Mouse (Mus musculus): ENCODE data around the gene P2rx6. TPM values are rescaled to one million over a fixed set of nuclear protein-coding genes. Genes with fewer than 3 reads are reported as not detected.
A peak's percentile ranks its signal among the peaks of the same experiment; 100 is the strongest.
"Not testable (repeated sequence)": the region's sequence is repeated elsewhere in the genome, so short reads cannot be mapped to it uniquely, and the experiment has no call there.

The P2rx6 gene
- polyA plus RNA-seq, 1 experiment from 2014 or later = 2.2 TPM

- 63% methylated on average over 3 of the region's 3 CpGs for WGBS
- H3K4me1 ChIP-seq = peaks cover 20% of the 10 kb centered on the region
Measured at GRCm38 (mm10) chr16:17564771-17565170, 3.1 kb downstream of the P2rx6 start.

GRCm38 (mm10) chr16:17566186-17566585, 4.5 kb downstream of the P2rx6 start:
- Histone ChIP-seq H3K4me1 (peaks cover 9% of the 10 kb centered on the region), H3K4me2 (replicated peaks) (no peak overlapping the region), H3K27ac (no peak overlapping the region), H3K27me3 (peaks cover 12% of the 10 kb centered on the region), H3K36me3 (no peaks in the 10 kb centered on the region), H3K4me3 (no peak overlapping the region), H3K9me3 (replicated peaks) (no peaks in the 10 kb centered on the region), H3K9ac (0 out of 2 replicates have a peak overlapping the region, but pooled peaks have one; percentile 2)
- ATAC-seq (ENCODE audit: low FRiP score) = no peak
- 33% methylated on average over 4 of the region's 4 CpGs for WGBS

More at GRCm38 (mm10) chr16:17564771-17565170, 3.1 kb downstream of the P2rx6 start:
- no peaks in the 10 kb centered on the region for H3K9me3 ChIP-seq (replicated peaks)
- ATAC-seq (ENCODE audit: low FRiP score) = no peak
- no peak overlapping the region for H3K4me2 ChIP-seq (replicated peaks)
- no peak overlapping the region for H3K9ac ChIP-seq
- H3K27me3 ChIP-seq = peaks cover 23% of the 10 kb centered on the region
- no peaks in the 10 kb centered on the region for H3K36me3 ChIP-seq
- H3K4me3 ChIP-seq = no peak overlapping the region
- H3K27ac ChIP-seq = no peak overlapping the region

- H3K4me2 ChIP-seq (replicated peaks) = peak overlapping the region; percentile 76
- H3K4me1 ChIP-seq = peaks cover 12% of the 10 kb centered on the region
- ATAC-seq (ENCODE audit: low FRiP score) = peak; percentile 68
- no peaks in the 10 kb centered on the region for H3K9me3 ChIP-seq (replicated peaks)
- H3K27me3 ChIP-seq = peaks cover 43% of the 10 kb centered on the region
- WGBS = 13% methylated on average over 45 of the region's 45 CpGs
- H3K36me3 ChIP-seq = no peaks in the 10 kb centered on the region
- no peak overlapping the region for H3K27ac ChIP-seq
- H3K4me3 ChIP-seq = peak overlapping the region; percentile 50
- peak overlapping the region; percentile 67 for H3K9ac ChIP-seq
Measured at GRCm38 (mm10) chr16:17575870-17576824, 14.5 kb downstream of the P2rx6 start.

GRCm38 (mm10) chr16:17576825-17577215, 15.1 kb downstream of the P2rx6 start:
- H3K9me3 ChIP-seq (replicated peaks) = no peaks in the 10 kb centered on the region
- H3K27me3 ChIP-seq = peaks cover 43% of the 10 kb centered on the region
- 12% methylated on average over 8 of the region's 8 CpGs for WGBS
- H3K4me1 ChIP-seq = peaks cover 12% of the 10 kb centered on the region
- peak overlapping the region; percentile 76 for H3K4me2 ChIP-seq (replicated peaks)
- H3K9ac ChIP-seq = peak overlapping the region; percentile 67
- peak overlapping the region; percentile 50 for H3K4me3 ChIP-seq
- no peak overlapping the region for H3K27ac ChIP-seq
- ATAC-seq (ENCODE audit: low FRiP score) = no peak; the same call in 1 of the 2 replicates
- H3K36me3 ChIP-seq = no peaks in the 10 kb centered on the region

GRCm38 (mm10) chr16:17583064-17583463, 21.4 kb downstream of the P2rx6 start, which contains the start of gene Slc7a4:
Gene Slc7a4 (minus strand): TSS chr16:17583214.
- no peak within 1 kb of the TSS for H3K4me2 ChIP-seq (replicated peaks)
- H3K4me3 ChIP-seq = no peak within 1 kb of the TSS
- no peak within 1 kb of the TSS for H3K27ac ChIP-seq
- 17% methylated on average over 8 of the region's 8 CpGs for WGBS
- H3K9me3 ChIP-seq (replicated peaks) = no peaks in the 10 kb centered on the region
- no peaks in the 10 kb centered on the region for H3K36me3 ChIP-seq
- no peak within 1 kb of the TSS for H3K9ac ChIP-seq
- ATAC-seq (ENCODE audit: low FRiP score) = no peak
- H3K4me1 ChIP-seq = no peaks in the 10 kb centered on the region
- peaks cover 8% of the 10 kb centered on the region; the same call in 1 of the 2 replicates for H3K27me3 ChIP-seq

GRCm38 (mm10) chr16:17584555-17584954, 22.9 kb downstream of the P2rx6 start:
- no peak overlapping the region for H3K9ac ChIP-seq
- ATAC-seq (ENCODE audit: low FRiP score) = no peak
- no peak overlapping the region for H3K27ac ChIP-seq
- H3K27me3 ChIP-seq = 0 out of 2 replicates have a peak, but pooled peaks cover 4% of the 10 kb centered on the region
- H3K4me2 ChIP-seq (replicated peaks) = no peak overlapping the region
- H3K4me3 ChIP-seq = no peak overlapping the region
- 84% methylated on average over 7 of the region's 7 CpGs for WGBS
- no peaks in the 10 kb centered on the region for H3K36me3 ChIP-seq
- H3K4me1 ChIP-seq = no peaks in the 10 kb centered on the region
- H3K9me3 ChIP-seq (replicated peaks) = no peaks in the 10 kb centered on the region

- H3K4me1 ChIP-seq = no peaks in the 10 kb centered on the region
- WGBS = 29% methylated on average over 2 of the region's 2 CpGs
- no peak overlapping the region for H3K9ac ChIP-seq
- ATAC-seq (ENCODE audit: low FRiP score) = no peak
- no peaks in the 10 kb centered on the region for H3K36me3 ChIP-seq
- no peaks in the 10 kb centered on the region for H3K9me3 ChIP-seq (replicated peaks)
- no peak overlapping the region for H3K4me3 ChIP-seq
- no peak overlapping the region for H3K27ac ChIP-seq
- H3K4me2 ChIP-seq (replicated peaks) = no peak overlapping the region
- H3K27me3 ChIP-seq = no peaks in the 10 kb centered on the region
Measured at GRCm38 (mm10) chr16:17590731-17591130, 29.0 kb downstream of the P2rx6 start.

GRCm38 (mm10) chr16:17600944-17601562, 39.4 kb downstream of the P2rx6 start:
- no peak overlapping the region for H3K4me2 ChIP-seq (replicated peaks)
- no peaks in the 10 kb centered on the region for H3K36me3 ChIP-seq
- H3K4me1 ChIP-seq = no peaks in the 10 kb centered on the region
- H3K9ac ChIP-seq = no peak overlapping the region
- ATAC-seq (ENCODE audit: low FRiP score) = no peak
- no peaks in the 10 kb centered on the region for H3K27me3 ChIP-seq
- no peak overlapping the region for H3K27ac ChIP-seq
- 75% methylated on average over 3 of the region's 3 CpGs for WGBS
- H3K9me3 ChIP-seq (replicated peaks) = no peaks in the 10 kb centered on the region
- no peak overlapping the region for H3K4me3 ChIP-seq

GRCm38 (mm10) chr16:17604941-17605340, 43.3 kb downstream of the P2rx6 start:
- Histone ChIP-seq H3K9ac (no peak overlapping the region), H3K9me3 (replicated peaks) (no peaks in the 10 kb centered on the region), H3K4me3 (no peak overlapping the region), H3K4me2 (replicated peaks) (no peak overlapping the region), H3K36me3 (no peaks in the 10 kb centered on the region), H3K27me3 (no peaks in the 10 kb centered on the region), H3K27ac (no peak overlapping the region), H3K4me1 (no peaks in the 10 kb centered on the region)
- 57% methylated on average over 4 of the region's 4 CpGs for WGBS
- ATAC-seq (ENCODE audit: low FRiP score) = no peak

- Histone ChIP-seq H3K9me3 (replicated peaks) (no peaks in the 10 kb centered on the region), H3K4me3 (no peak overlapping the region), H3K27ac (no peak overlapping the region), H3K36me3 (no peaks in the 10 kb centered on the region), H3K27me3 (no peaks in the 10 kb centered on the region), H3K9ac (no peak overlapping the region), H3K4me2 (replicated peaks) (no peak overlapping the region), H3K4me1 (no peaks in the 10 kb centered on the region)
- no peak for ATAC-seq (ENCODE audit: low FRiP score)
- 74% methylated on average over 5 of the region's 5 CpGs for WGBS
Measured at GRCm38 (mm10) chr16:17605684-17606083, 44.0 kb downstream of the P2rx6 start.

- no peaks in the 10 kb centered on the region for H3K27me3 ChIP-seq
- no peaks in the 10 kb centered on the region for H3K4me1 ChIP-seq
- no peak overlapping the region for H3K4me2 ChIP-seq (replicated peaks)
- H3K9me3 ChIP-seq (replicated peaks) = no peaks in the 10 kb centered on the region
- no peak overlapping the region for H3K27ac ChIP-seq
- H3K36me3 ChIP-seq = no peaks in the 10 kb centered on the region
- no peak for ATAC-seq (ENCODE audit: low FRiP score)
- no peak overlapping the region for H3K4me3 ChIP-seq
- 69% methylated on average over 4 of the region's 4 CpGs for WGBS
- H3K9ac ChIP-seq = no peak overlapping the region
Measured at GRCm38 (mm10) chr16:17611383-17611782, 49.7 kb downstream of the P2rx6 start.

- WGBS = 92% methylated on average over 6 of the region's 6 CpGs
- not testable (repeated sequence) for H3K4me1 ChIP-seq; H3K27me3 ChIP-seq; H3K36me3 ChIP-seq; H3K4me3 ChIP-seq; H3K9me3 ChIP-seq (replicated peaks); H3K4me2 ChIP-seq (replicated peaks); H3K9ac ChIP-seq; ATAC-seq (ENCODE audit: low FRiP score); H3K27ac ChIP-seq
Measured at GRCm38 (mm10) chr16:17614740-17615139, 53.1 kb downstream of the P2rx6 start.

All from hindbrain, embryonic 12.5 days (tissue).